Mouse (Mus musculus) CD4-positive helper T cell, adult 2 months (primary cell): ENCODE results near the gene Padi6.
A peak's percentile ranks its signal among the peaks of the same experiment; 100 is the strongest.

ENCODE experiments used
- DNase-seq: peaks from one replicate; pipeline ENCODE4 v3.0.0-alpha.2; 2012; ENCODE audit warnings: low read depth, missing footprints, low spot score

The Padi6 gene

GRCm38 (mm10) chr4:140742543-140742942, at the start of gene Padi6:
TSS of gene Padi6 (minus strand) at chr4:140742643.
- no peak for DNase-seq

- DNase-seq: no peak
These were observed 48.6 kb upstream of the Padi6 start for GRCm38 (mm10) chr4:140791071-140791470.

GRCm38 (mm10) chr4:140789983-140790382, 47.5 kb upstream of the Padi6 start:
- no peak for DNase-seq

- DNase-seq: peak; percentile 66
These were observed 46.5 kb upstream of the Padi6 start for GRCm38 (mm10) chr4:140788983-140789382.

- no peak for DNase-seq
These were observed 45.8 kb upstream of the Padi6 start for GRCm38 (mm10) chr4:140788264-140788663.

- no peak for DNase-seq
These were observed 45.0 kb upstream of the Padi6 start for GRCm38 (mm10) chr4:140787414-140787813.

GRCm38 (mm10) chr4:140785217-140785616, 42.8 kb upstream of the Padi6 start:
- no peak for DNase-seq

GRCm38 (mm10) chr4:140784292-140784945, 42.0 kb upstream of the Padi6 start:
- DNase-seq: no peak

- DNase-seq: no peak
These were observed 40.4 kb upstream of the Padi6 start for GRCm38 (mm10) chr4:140782821-140783220.

GRCm38 (mm10) chr4:140780507-140780906, 38.1 kb upstream of the Padi6 start:
- DNase-seq: no peak

GRCm38 (mm10) chr4:140779803-140780397, 37.5 kb upstream of the Padi6 start:
- DNase-seq: no peak

GRCm38 (mm10) chr4:140776623-140777022, 34.2 kb upstream of the Padi6 start:
- peak; percentile 66 for DNase-seq

GRCm38 (mm10) chr4:140775876-140776275, 33.4 kb upstream of the Padi6 start:
- peak; percentile 47 for DNase-seq

- DNase-seq: no peak
These were observed 32.5 kb upstream of the Padi6 start for GRCm38 (mm10) chr4:140774893-140775292.

- DNase-seq: no peak
These were observed 31.8 kb upstream of the Padi6 start, which contains the start of gene Padi4 for GRCm38 (mm10) chr4:140774025-140774800. TSS of gene Padi4 (minus strand) at chr4:140774236.

GRCm38 (mm10) chr4:140771091-140771490, 28.6 kb upstream of the Padi6 start:
- no peak for DNase-seq

- no peak for DNase-seq
These were observed 28.0 kb upstream of the Padi6 start for GRCm38 (mm10) chr4:140770433-140770832.

- DNase-seq: no peak
These were observed 26.5 kb upstream of the Padi6 start for GRCm38 (mm10) chr4:140768973-140769372.

- DNase-seq: no peak
These were observed 23.5 kb upstream of the Padi6 start for GRCm38 (mm10) chr4:140765936-140766335.

GRCm38 (mm10) chr4:140763158-140763557, 20.7 kb upstream of the Padi6 start:
- DNase-seq: peak; percentile 69

GRCm38 (mm10) chr4:140761601-140762000, 19.2 kb upstream of the Padi6 start:
- no peak for DNase-seq

GRCm38 (mm10) chr4:140755811-140756210, 13.4 kb upstream of the Padi6 start:
- no peak for DNase-seq

GRCm38 (mm10) chr4:140753366-140753765, 10.9 kb upstream of the Padi6 start:
- DNase-seq: no peak
